In the genomic region with DNA sequence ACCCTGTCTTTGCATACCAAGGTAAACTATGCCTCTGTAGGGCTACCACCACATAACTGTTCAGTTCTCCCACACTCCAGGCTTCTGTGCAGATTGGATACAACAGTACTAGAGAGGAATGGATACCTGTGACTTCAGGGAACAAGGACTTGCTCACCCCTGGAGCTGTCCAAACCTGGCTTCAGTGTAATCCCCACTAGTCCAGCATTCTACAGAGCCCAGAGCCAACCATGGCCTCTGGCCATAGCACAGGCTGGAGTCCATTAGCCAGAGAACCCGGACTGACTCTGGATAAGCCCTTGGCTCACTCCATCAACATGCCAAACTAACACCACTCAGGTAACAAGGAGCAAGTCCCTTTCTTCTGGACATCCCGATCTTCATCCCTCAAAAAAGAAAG, we compare ENCODE assay signal across 26 mouse cellular contexts. TPM values are rescaled to one million over a fixed set of nuclear protein-coding genes. Genes with fewer than 3 reads are reported as not detected.
A peak's percentile ranks its signal among the peaks of the same experiment; 100 is the strongest.
DNase-seq lines count a peak whose midpoint lies in the region; ATAC-seq and TF ChIP-seq lines count a peak whose summit lies in the region.
"Had no signal": no experiment of that assay in that cellular context is flagged by ENCODE, and none has a peak within 500 bp of the region (broad histone marks: within the 10 kb centered on the region; RNA-seq: fewer than 3 reads in every experiment).

No protein-coding gene starts in this region.

- H3K9me3 ChIP-seq in intestine, embryonic 15.5 days = no peaks in the 10 kb centered on the region
- H3K9me3 ChIP-seq in intestine, embryonic 16.5 days (ENCODE audit: control insufficient read depth, low read length) = no peaks in the 10 kb centered on the region
- H3K9me3 ChIP-seq in intestine, postnatal 0 days (ENCODE audit: control insufficient read depth) = no peaks in the 10 kb centered on the region
- H3K9me3 ChIP-seq: forebrain, embryonic 15.5 days had no signal

- H3K9ac ChIP-seq in intestine, embryonic 15.5 days = no peak overlapping the region
- H3K9ac ChIP-seq in intestine, embryonic 16.5 days (ENCODE audit: low read depth, low read length) = no peak overlapping the region
- H3K9ac ChIP-seq in intestine, postnatal 0 days (ENCODE audit: low read depth, low read length) = no peak overlapping the region
- H3K9ac ChIP-seq: forebrain, embryonic 15.5 days; liver, embryonic 14.5 days; lung, embryonic 14.5 days had no signal

- H3K36me3 ChIP-seq in intestine, embryonic 15.5 days = no peaks in the 10 kb centered on the region
- no peaks in the 10 kb centered on the region for H3K36me3 ChIP-seq in intestine, embryonic 16.5 days (ENCODE audit: control insufficient read depth, insufficient read depth, low read length)
- H3K36me3 ChIP-seq in intestine, postnatal 0 days (ENCODE audit: control insufficient read depth, insufficient read depth) = no peaks in the 10 kb centered on the region
- H3K36me3 ChIP-seq: forebrain, embryonic 15.5 days; G1E had no signal

- TF ChIP-seq CTCF in gastrocnemius, adult 2 months (IDR thresholded peaks at IDR 0.05) = no peak
- TF ChIP-seq CTCF in intestine, postnatal 0 days (IDR thresholded peaks at IDR 0.05; ENCODE audit: low read depth) = no peak

- no peak for DNase-seq in gastrocnemius, adult 2 months
- no peak for DNase-seq in gastrocnemius, postnatal 10 days
- DNase-seq in NIH3T3 (ENCODE audit: low read depth) = peak; percentile 12
- DNase-seq in right cerebral cortex, adult 18-20 months = no peak
- DNase-seq in cerebellum, adult 11-12 months = no peak
- DNase-seq: adrenal gland, postnatal 10 days; cerebellum, adult 9-11 months; embryo, embryonic 11 days; heart, adult 2 months; heart, postnatal 10 days; kidney, postnatal 14 days; layer of hippocampus, adult 9-11 months; liver; lung, embryonic 14.5 days; lung, postnatal 14 days; thymus, adult 18-20 months; thymus, postnatal 25 days had no signal

- H3K4me2 ChIP-seq in intestine, embryonic 15.5 days (replicated peaks) = 0 out of 2 replicates have a peak overlapping the region, but pooled peaks have one; percentile 87
- no peak overlapping the region for H3K4me2 ChIP-seq in intestine, embryonic 16.5 days (ENCODE audit: low read depth, low read length)
- 0 out of 2 replicates have a peak overlapping the region, but pooled peaks have one; percentile 4 for H3K4me2 ChIP-seq in intestine, postnatal 0 days (replicated peaks; ENCODE audit: low read depth)
- H3K4me2 ChIP-seq: forebrain, embryonic 15.5 days had no signal

- 0 out of 2 replicates have a peak overlapping the region, but pooled peaks have one; percentile 21 for H3K4me3 ChIP-seq in gastrocnemius, adult 2 months
- no peak overlapping the region for H3K4me3 ChIP-seq in intestine, embryonic 15.5 days (replicated peaks)
- no peak overlapping the region for H3K4me3 ChIP-seq in intestine, embryonic 16.5 days (ENCODE audit: low read length)
- H3K4me3 ChIP-seq in intestine, postnatal 0 days (ENCODE audit: low read depth, low read length) = no peak overlapping the region
- H3K4me3 ChIP-seq: forebrain, embryonic 15.5 days; heart, adult 2 months had no signal

- 72% methylated on average over 2 of the region's 2 CpGs for WGBS in intestine, embryonic 15.5 days
- 83% methylated on average over 2 of the region's 2 CpGs for WGBS in intestine, embryonic 16.5 days
- WGBS in intestine, postnatal 0 days = 77% methylated on average over 2 of the region's 2 CpGs

- no peak for ATAC-seq in intestine, embryonic 15.5 days
- ATAC-seq in intestine, embryonic 16.5 days = no peak
- ATAC-seq in intestine, postnatal 0 days = no peak
- ATAC-seq: forebrain, embryonic 15.5 days; hindbrain, embryonic 16.5 days; midbrain, embryonic 16.5 days; Patski had no signal

- H3K4me1 ChIP-seq in intestine, embryonic 15.5 days (replicated peaks) = no peaks in the 10 kb centered on the region; the same call in 1 of the 2 replicates
- H3K4me1 ChIP-seq in intestine, embryonic 16.5 days (ENCODE audit: control insufficient read depth, insufficient read depth, low read length) = peaks cover 7% of the 10 kb centered on the region
- no peaks in the 10 kb centered on the region for H3K4me1 ChIP-seq in intestine, postnatal 0 days (replicated peaks; ENCODE audit: control insufficient read depth, insufficient read depth, low read length)

- intact Hi-C loops in gastrocnemius, adult 2 months (cut with DNase I) = loop anchor here (10.0 kb wide), 2 partner anchors 92 to 138 kb away; no protein-coding TSS in a partner anchor

- no peak overlapping the region for H3K27ac ChIP-seq in gastrocnemius, adult 2 months
- no peak overlapping the region for H3K27ac ChIP-seq in intestine, embryonic 15.5 days
- H3K27ac ChIP-seq in intestine, embryonic 16.5 days (ENCODE audit: low read length) = no peak overlapping the region
- no peak overlapping the region for H3K27ac ChIP-seq in intestine, postnatal 0 days (ENCODE audit: low read depth, low read length)
- H3K27ac ChIP-seq: forebrain, embryonic 15.5 days; heart, adult 2 months; liver, embryonic 14.5 days had no signal

- H3K27me3 ChIP-seq in intestine, embryonic 15.5 days (replicated peaks) = no peaks in the 10 kb centered on the region
- no peaks in the 10 kb centered on the region; the same call in 1 of the 2 replicates for H3K27me3 ChIP-seq in intestine, embryonic 16.5 days (replicated peaks; ENCODE audit: control insufficient read depth, insufficient read depth, low read length)
- H3K27me3 ChIP-seq in intestine, postnatal 0 days (replicated peaks; ENCODE audit: control insufficient read depth, insufficient read depth, low read length) = peaks cover 4% of the 10 kb centered on the region; the same call in 1 of the 2 replicates
- H3K27me3 ChIP-seq: Patski had no signal

RNA-seq across cellular contexts. Expression of a gene that starts 2.7 kb away (rescaled TPM):
- total RNA-seq in gastrocnemius, adult 2 months (2021) = 1 to 10 TPM; 4.6 to 7.5 TPM
- total RNA-seq in gastrocnemius, postnatal 10 days (2021) = 1 to 10 TPM; 5.9 to 7.3 TPM
- polyA plus RNA-seq in intestine, embryonic 15.5 days (2015; fragmentation: Nextera tagmentation; extraction: Ambion mirVana) = 3.0 and 3.4 TPM in 2 replicates
- polyA plus RNA-seq in intestine, embryonic 16.5 days (2015; fragmentation: Nextera tagmentation; extraction: Ambion mirVana) = 1.0 and 1.8 TPM in 2 replicates
- 1.4 and 1.8 TPM in 2 replicates for polyA plus RNA-seq in intestine, postnatal 0 days (2015; fragmentation: Nextera tagmentation; extraction: Ambion mirVana)
- total RNA-seq: G1E had no signal
- polyA plus RNA-seq: G1E had no signal
